Mouse (Mus musculus): ENCODE results near the gene Pcca. TPM values are rescaled to one million over a fixed set of nuclear protein-coding genes. Genes with fewer than 3 reads are reported as not detected.

Gene Pcca
- polyA plus RNA-seq, 1 experiment: 25.1 TPM

DNA sequence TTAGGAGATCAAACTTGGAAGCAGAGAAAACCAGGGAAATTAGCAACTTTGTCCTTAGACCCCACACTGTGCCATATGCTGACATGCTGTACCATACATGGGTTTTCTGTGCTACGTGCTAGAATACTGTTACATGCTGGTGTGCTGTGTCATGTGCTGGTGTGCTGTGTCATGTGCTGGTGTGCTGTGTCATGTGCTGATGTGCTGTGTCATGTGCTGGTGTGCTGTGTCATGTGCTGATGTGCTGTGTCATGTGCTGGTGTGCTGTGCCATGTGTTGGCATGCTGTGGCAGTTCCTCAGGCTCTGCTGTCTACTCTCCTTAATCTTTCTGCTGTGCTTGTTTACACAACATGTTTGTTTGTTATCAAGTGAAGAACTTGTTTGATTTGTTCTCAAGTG lies 157.4 kb downstream of the Pcca start:
- H3K9ac ChIP-seq (ENCODE audit: low read depth, poor library complexity, severe bottlenecking): no peak overlapping the region
- H3K27ac ChIP-seq (ENCODE audit: insufficient read depth, low read length): no peak overlapping the region
- H3K9me3 ChIP-seq (replicated peaks; ENCODE audit: control insufficient read depth, insufficient read depth, low read length, poor library complexity, severe bottlenecking): no peaks in the 10 kb centered on the region
- no peak overlapping the region for H3K4me3 ChIP-seq (ENCODE audit: low read depth, low read length)
- TF ChIP-seq CTCF (IDR thresholded peaks at IDR 0.05; ENCODE audit: low read depth, low read length): no peak
- no peak for TF ChIP-seq EP300 (IDR thresholded peaks at IDR 0.05; ENCODE audit: insufficient read depth, low read depth, low read length)
- no peak for TF ChIP-seq POLR2A (IDR thresholded peaks at IDR 0.05; ENCODE audit: insufficient read depth, low read length)
- H3K4me1 ChIP-seq (ENCODE audit: control insufficient read depth, insufficient read depth, low read length): no peaks in the 10 kb centered on the region
- no peaks in the 10 kb centered on the region for H3K27me3 ChIP-seq (ENCODE audit: control insufficient read depth, insufficient read depth, low read length, poor library complexity, severe bottlenecking)
- no peaks in the 10 kb centered on the region for H3K36me3 ChIP-seq (ENCODE audit: control insufficient read depth, insufficient read depth, low read length, poor library complexity, severe bottlenecking)

DNA sequence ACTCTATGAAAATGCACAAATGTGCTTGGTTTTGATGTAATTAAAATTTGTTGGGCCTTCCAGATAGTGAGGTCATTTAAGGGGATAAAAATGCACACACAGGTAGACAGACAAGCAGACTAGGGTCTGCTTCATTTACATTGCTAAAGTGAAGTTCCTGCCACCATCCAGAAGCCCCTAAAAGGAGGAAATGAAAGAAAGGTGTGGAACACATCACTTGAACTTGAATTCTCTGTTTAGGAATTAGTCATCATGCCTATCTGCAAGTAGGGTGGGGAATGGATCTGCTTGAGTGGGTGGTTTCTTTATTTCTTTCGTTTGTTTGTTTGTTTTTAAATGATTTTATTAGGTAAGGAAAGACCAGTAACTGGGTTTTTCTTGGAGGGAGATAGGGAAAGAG lies 166.2 kb downstream of the Pcca start:
- H3K27me3 ChIP-seq (ENCODE audit: control insufficient read depth, insufficient read depth, low read length, poor library complexity, severe bottlenecking): no peaks in the 10 kb centered on the region
- H3K4me1 ChIP-seq (ENCODE audit: control insufficient read depth, insufficient read depth, low read length): no peaks in the 10 kb centered on the region
- no peak overlapping the region for H3K27ac ChIP-seq (ENCODE audit: insufficient read depth, low read length)
- H3K36me3 ChIP-seq (ENCODE audit: control insufficient read depth, insufficient read depth, low read length, poor library complexity, severe bottlenecking): no peaks in the 10 kb centered on the region
- H3K9ac ChIP-seq (ENCODE audit: low read depth, poor library complexity, severe bottlenecking): no peak overlapping the region
- no peak overlapping the region for H3K4me3 ChIP-seq (ENCODE audit: low read depth, low read length)
- TF ChIP-seq CTCF (IDR thresholded peaks at IDR 0.05; ENCODE audit: low read depth, low read length): no peak
- TF ChIP-seq EP300 (IDR thresholded peaks at IDR 0.05; ENCODE audit: insufficient read depth, low read depth, low read length): no peak
- TF ChIP-seq POLR2A (IDR thresholded peaks at IDR 0.05; ENCODE audit: insufficient read depth, low read length): no peak
- peaks cover 4% of the 10 kb centered on the region for H3K9me3 ChIP-seq (replicated peaks; ENCODE audit: control insufficient read depth, insufficient read depth, low read length, poor library complexity, severe bottlenecking)

- TF ChIP-seq EP300 (IDR thresholded peaks at IDR 0.05; ENCODE audit: insufficient read depth, low read depth, low read length): no peak
- no peak for TF ChIP-seq CTCF (IDR thresholded peaks at IDR 0.05; ENCODE audit: low read depth, low read length)
- TF ChIP-seq POLR2A (IDR thresholded peaks at IDR 0.05; ENCODE audit: insufficient read depth, low read length): no peak
- H3K4me1 ChIP-seq (ENCODE audit: control insufficient read depth, insufficient read depth, low read length): no peaks in the 10 kb centered on the region
Measured at GRCm38 (mm10) chr14:122713793-122714192, 179.7 kb downstream of the Pcca start.

DNA sequence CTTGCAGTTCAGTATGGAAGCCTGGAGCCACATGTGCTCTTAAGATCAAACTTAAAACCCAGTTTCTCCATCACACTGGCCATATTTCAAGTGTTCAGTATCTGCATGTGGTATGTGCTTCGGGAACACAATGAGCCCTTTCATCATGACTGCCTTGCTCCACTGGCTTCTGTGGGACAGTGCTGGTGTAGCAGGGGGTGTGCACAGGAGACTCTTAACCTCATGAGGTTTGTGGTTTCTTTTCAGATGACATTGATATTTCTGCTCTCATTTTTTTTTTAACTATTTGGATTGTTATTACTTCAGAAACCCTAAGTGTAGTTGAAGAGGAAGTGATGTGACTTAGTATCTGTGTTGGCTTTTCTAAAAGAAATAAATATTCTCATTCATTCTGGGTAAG lies 180.8 kb downstream of the Pcca start:
- Histone ChIP-seq H3K4me3 (ENCODE audit: low read depth, low read length) (no peak overlapping the region), H3K9ac (ENCODE audit: low read depth, poor library complexity, severe bottlenecking) (no peak overlapping the region), H3K27me3 (ENCODE audit: control insufficient read depth, insufficient read depth, low read length, poor library complexity, severe bottlenecking) (no peaks in the 10 kb centered on the region), H3K36me3 (ENCODE audit: control insufficient read depth, insufficient read depth, low read length, poor library complexity, severe bottlenecking) (no peaks in the 10 kb centered on the region), H3K4me1 (ENCODE audit: control insufficient read depth, insufficient read depth, low read length) (no peaks in the 10 kb centered on the region), H3K9me3 (replicated peaks; ENCODE audit: control insufficient read depth, insufficient read depth, low read length, poor library complexity, severe bottlenecking) (no peaks in the 10 kb centered on the region), H3K27ac (ENCODE audit: insufficient read depth, low read length) (no peak overlapping the region)
- no peak for TF ChIP-seq EP300 (IDR thresholded peaks at IDR 0.05; ENCODE audit: insufficient read depth, low read depth, low read length)
- no peak for TF ChIP-seq POLR2A (IDR thresholded peaks at IDR 0.05; ENCODE audit: insufficient read depth, low read length)

More at GRCm38 (mm10) chr14:122713793-122714192, 179.7 kb downstream of the Pcca start:
- H3K9ac ChIP-seq (ENCODE audit: low read depth, poor library complexity, severe bottlenecking): no peak overlapping the region
- no peaks in the 10 kb centered on the region for H3K27me3 ChIP-seq (ENCODE audit: control insufficient read depth, insufficient read depth, low read length, poor library complexity, severe bottlenecking)
- no peaks in the 10 kb centered on the region for H3K9me3 ChIP-seq (replicated peaks; ENCODE audit: control insufficient read depth, insufficient read depth, low read length, poor library complexity, severe bottlenecking)
- H3K4me3 ChIP-seq (ENCODE audit: low read depth, low read length): no peak overlapping the region
- no peaks in the 10 kb centered on the region for H3K36me3 ChIP-seq (ENCODE audit: control insufficient read depth, insufficient read depth, low read length, poor library complexity, severe bottlenecking)
- no peak overlapping the region for H3K27ac ChIP-seq (ENCODE audit: insufficient read depth, low read length)

GRCm38 (mm10) chr14:122716057-122716456 lies 181.9 kb downstream of the Pcca start:
- no peaks in the 10 kb centered on the region for H3K27me3 ChIP-seq (ENCODE audit: control insufficient read depth, insufficient read depth, low read length, poor library complexity, severe bottlenecking)
- no peak overlapping the region for H3K9ac ChIP-seq (ENCODE audit: low read depth, poor library complexity, severe bottlenecking)
- H3K4me1 ChIP-seq (ENCODE audit: control insufficient read depth, insufficient read depth, low read length): no peaks in the 10 kb centered on the region
- TF ChIP-seq CTCF (IDR thresholded peaks at IDR 0.05; ENCODE audit: low read depth, low read length) (no peak), EP300 (IDR thresholded peaks at IDR 0.05; ENCODE audit: insufficient read depth, low read depth, low read length) (no peak), POLR2A (IDR thresholded peaks at IDR 0.05; ENCODE audit: insufficient read depth, low read length) (no peak)
- H3K36me3 ChIP-seq (ENCODE audit: control insufficient read depth, insufficient read depth, low read length, poor library complexity, severe bottlenecking): no peaks in the 10 kb centered on the region
- H3K27ac ChIP-seq (ENCODE audit: insufficient read depth, low read length): no peak overlapping the region
- no peaks in the 10 kb centered on the region for H3K9me3 ChIP-seq (replicated peaks; ENCODE audit: control insufficient read depth, insufficient read depth, low read length, poor library complexity, severe bottlenecking)
- H3K4me3 ChIP-seq (ENCODE audit: low read depth, low read length): no peak overlapping the region

- no peak overlapping the region for H3K27ac ChIP-seq (ENCODE audit: insufficient read depth, low read length)
- no peaks in the 10 kb centered on the region for H3K36me3 ChIP-seq (ENCODE audit: control insufficient read depth, insufficient read depth, low read length, poor library complexity, severe bottlenecking)
- no peaks in the 10 kb centered on the region for H3K27me3 ChIP-seq (ENCODE audit: control insufficient read depth, insufficient read depth, low read length, poor library complexity, severe bottlenecking)
- TF ChIP-seq CTCF (IDR thresholded peaks at IDR 0.05; ENCODE audit: low read depth, low read length) (no peak), POLR2A (IDR thresholded peaks at IDR 0.05; ENCODE audit: insufficient read depth, low read length) (no peak), EP300 (IDR thresholded peaks at IDR 0.05; ENCODE audit: insufficient read depth, low read depth, low read length) (no peak)
- H3K4me1 ChIP-seq (ENCODE audit: control insufficient read depth, insufficient read depth, low read length): no peaks in the 10 kb centered on the region
- no peak overlapping the region for H3K4me3 ChIP-seq (ENCODE audit: low read depth, low read length)
- no peak overlapping the region for H3K9ac ChIP-seq (ENCODE audit: low read depth, poor library complexity, severe bottlenecking)
- no peaks in the 10 kb centered on the region for H3K9me3 ChIP-seq (replicated peaks; ENCODE audit: control insufficient read depth, insufficient read depth, low read length, poor library complexity, severe bottlenecking)
Measured at GRCm38 (mm10) chr14:122719496-122720080, 185.5 kb downstream of the Pcca start.

All from ES-Bruce4 (cell line).